Mouse (Mus musculus): ENCODE results near the gene Csf2ra.

- TF ChIP-seq POLR2A (IDR thresholded peaks at IDR 0.05; ENCODE audit: borderline replicate concordance, control insufficient read depth, low read depth, low read length): no peak
- TF ChIP-seq CTCF (IDR thresholded peaks at IDR 0.05; ENCODE audit: control insufficient read depth, insufficient read depth, low read length): no peak
Measured at GRCm38 (mm10) chr19:61237967-61238366, 9.7 kb upstream of the Csf2ra start.

All from bone marrow, adult 2 months (tissue).